ENCODE assay signal across 8 mouse cellular contexts in genomic region chr14:25718471-25718870, GRCm38 (mm10). TPM values are rescaled to one million over a fixed set of nuclear protein-coding genes. Genes with fewer than 3 reads are reported as not detected.
DNase-seq lines count a peak whose midpoint lies in the region; ATAC-seq lines count a peak whose summit lies in the region.

No protein-coding gene starts in this region.

- H3K4me2 ChIP-seq in heart, embryonic 12.5 days: no peak overlapping the region
- no peak overlapping the region for H3K4me2 ChIP-seq in liver, embryonic 11.5 days

- H3K36me3 ChIP-seq in heart, embryonic 12.5 days: peaks cover 49% of the 10 kb centered on the region
- H3K36me3 ChIP-seq in liver, embryonic 11.5 days (ENCODE audit: control insufficient read depth, insufficient read depth, low read length): peaks cover 4% of the 10 kb centered on the region; the same call in 1 of the 2 replicates

- peak overlapping the region; percentile 15; the same call in 1 of the 2 replicates for H3K27ac ChIP-seq in heart, embryonic 12.5 days (ENCODE audit: poor library complexity, severe bottlenecking)
- 0 out of 2 replicates have a peak overlapping the region, but pooled peaks have one; percentile 25 for H3K27ac ChIP-seq in liver, embryonic 11.5 days (ENCODE audit: low read depth, low read length)

- H3K27me3 ChIP-seq in heart, embryonic 12.5 days (replicated peaks): no peaks in the 10 kb centered on the region
- H3K27me3 ChIP-seq in liver, embryonic 11.5 days (replicated peaks; ENCODE audit: control insufficient read depth, insufficient read depth, low read length): no peaks in the 10 kb centered on the region

- H3K9ac ChIP-seq in heart, embryonic 12.5 days: peak overlapping the region; percentile 24; the same call in 1 of the 2 replicates
- H3K9ac ChIP-seq in liver, embryonic 11.5 days (ENCODE audit: low read depth, low read length): no peak overlapping the region

- ATAC-seq in heart, embryonic 12.5 days (ENCODE audit: insufficient number of reproducible peaks, low FRiP score): peak; percentile 60
- ATAC-seq in liver, embryonic 11.5 days (replicated peaks; ENCODE audit: low FRiP score): no peak

- intact Hi-C loops in left cerebral cortex, postnatal 14 days (cut with DNase I): loop anchor here (5.0 kb wide), 1 partner anchor 64 kb away; no protein-coding TSS in a partner anchor

- H3K4me3 ChIP-seq in heart, embryonic 12.5 days: no peak overlapping the region
- no peak overlapping the region for H3K4me3 ChIP-seq in liver, embryonic 11.5 days (ENCODE audit: low read depth, low read length)

- WGBS in heart, embryonic 12.5 days: 0% methylated on average over 2 of the region's 2 CpGs
- 2% methylated on average over 2 of the region's 2 CpGs for WGBS in liver, embryonic 11.5 days

- peaks cover 35% of the 10 kb centered on the region for H3K4me1 ChIP-seq in heart, embryonic 12.5 days (replicated peaks)
- peaks cover 14% of the 10 kb centered on the region for H3K4me1 ChIP-seq in liver, embryonic 11.5 days (replicated peaks; ENCODE audit: control insufficient read depth, insufficient read depth, low read length)

- no peaks in the 10 kb centered on the region for H3K9me3 ChIP-seq in heart, embryonic 12.5 days (replicated peaks)
- no peaks in the 10 kb centered on the region for H3K9me3 ChIP-seq in liver, embryonic 11.5 days (ENCODE audit: control insufficient read depth, low read length)

- DNase-seq in adrenal gland, postnatal 14 days: peak; percentile 45
- no peak for DNase-seq in adrenal gland, postnatal 10 days
- DNase-seq in NIH3T3 (ENCODE audit: low read depth): peak; percentile 87
- no peak for DNase-seq in liver, embryonic 11.5 days (ENCODE audit: low spot score)
- peak; percentile 73 to 88 for DNase-seq in thymus, postnatal 36 days
- no peak for DNase-seq in left cerebral cortex, postnatal 14 days (ENCODE audit: low spot score in 2 of 2)
- no peak for DNase-seq in spleen, adult 12 weeks (ENCODE audit: low spot score)

RNA-seq across cellular contexts. Expression of gene Ppif, which starts 24.5 kb away (rescaled TPM):
- 52.4 and 53.9 TPM in 2 replicates for total RNA-seq in adrenal gland, postnatal 14 days (2021)
- 10 to 100 TPM; 47.9 to 66.6 TPM for total RNA-seq in adrenal gland, postnatal 10 days (2021)
- 101 and 104 TPM in 2 replicates for polyA plus RNA-seq in heart, embryonic 12.5 days (2016; fragmentation: Nextera tagmentation; extraction: Ambion mirVana)
- polyA plus RNA-seq in liver, embryonic 11.5 days (2014; fragmentation: Nextera tagmentation; extraction: Ambion mirVana): 96.3 and 97.0 TPM in 2 replicates
- total RNA-seq in left cerebral cortex, postnatal 14 days (2021): 10 to 100 TPM; 23.5 to 25.2 TPM

RNA-seq across cellular contexts. Expression of gene Zcchc24, which starts 50.4 kb away (rescaled TPM):
- total RNA-seq in adrenal gland, postnatal 14 days (2021): 32.3 and 32.5 TPM in 2 replicates
- 10 to 100 TPM; 40.5 to 42.0 TPM for total RNA-seq in adrenal gland, postnatal 10 days (2021)
- polyA plus RNA-seq in heart, embryonic 12.5 days (2016; fragmentation: Nextera tagmentation; extraction: Ambion mirVana): 30.4 and 31.9 TPM in 2 replicates
- polyA plus RNA-seq in liver, embryonic 11.5 days (2014; fragmentation: Nextera tagmentation; extraction: Ambion mirVana): 11.3 and 13.4 TPM in 2 replicates
- total RNA-seq in left cerebral cortex, postnatal 14 days (2021): 10 to 100 TPM; 41.9 to 43.9 TPM

Comparison
In these comparisons a context has a peak if more than half of its experiments do, and no peak if none do; other contexts are left out.
1. DNase-seq: peak in adrenal gland, postnatal 14 days (single experiment), NIH3T3 (single experiment) and thymus, postnatal 36 days (2 of 2); none in adrenal gland, postnatal 10 days (single experiment), liver, embryonic 11.5 days (single experiment), left cerebral cortex, postnatal 14 days (0 of 2) and spleen, adult 12 weeks (single experiment).